Mouse (Mus musculus) heart, postnatal 0 days (tissue): ENCODE results near the gene Ubtd1.

Experiments used
- CTCF ChIP-seq: IDR thresholded peaks from 2 replicates; pipeline ENCODE4 v1.5.1; 2016; ENCODE audit warnings: antibody characterized with exemption, control low read depth, low read depth
- EP300 ChIP-seq: IDR thresholded peaks from 2 replicates; pipeline ENCODE4 v1.6.1; 2016; ENCODE audit warnings: antibody characterized with exemption, low read depth

DNA sequence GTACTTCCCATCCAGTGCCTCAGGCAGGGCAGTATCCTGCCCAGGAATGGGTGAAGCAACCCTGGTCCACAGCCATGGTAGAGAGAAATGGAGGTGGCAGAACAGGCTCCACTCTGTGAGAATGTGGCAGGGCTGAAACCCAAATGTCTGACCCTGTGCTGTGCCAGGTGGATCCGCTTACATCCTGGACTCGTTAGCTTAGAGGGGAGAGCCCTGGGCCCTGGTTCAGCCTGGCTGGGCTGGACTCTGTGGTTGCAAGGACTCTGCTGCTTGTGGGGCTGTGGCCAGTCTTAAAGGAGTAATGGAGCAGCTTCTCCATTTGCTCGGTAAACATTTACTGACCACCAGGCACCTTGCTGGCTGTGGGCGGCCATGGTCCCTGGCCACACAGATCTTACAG, 5.6 kb downstream of the Ubtd1 start:
- no peak for TF ChIP-seq CTCF
- TF ChIP-seq EP300, result no peak
